Mouse (Mus musculus): Measurements from ENCODE around the gene Btbd9.
"Not testable (repeated sequence)": the region's sequence is repeated elsewhere in the genome, so short reads cannot be mapped to it uniquely, and the experiment has no call there.

Btbd9 gene

GRCm38 (mm10) chr17:30515401-30515800, 60.9 kb downstream of the Btbd9 start:
- DNase-seq (ENCODE audit: low read depth in 1 of 2, low spot score in 2 of 2), result no peak

- no peak for DNase-seq (ENCODE audit: low read depth in 1 of 2, low spot score in 2 of 2)
Measured at GRCm38 (mm10) chr17:30513034-30513433, 63.3 kb downstream of the Btbd9 start.

GRCm38 (mm10) chr17:30512531-30512930, 63.8 kb downstream of the Btbd9 start:
- DNase-seq (ENCODE audit: low read depth in 1 of 2, low spot score in 2 of 2), result no peak

- DNase-seq (ENCODE audit: low read depth in 1 of 2, low spot score in 2 of 2), result no peak
Measured at GRCm38 (mm10) chr17:30512007-30512406, 64.3 kb downstream of the Btbd9 start.

- DNase-seq (ENCODE audit: low read depth in 1 of 2, low spot score in 2 of 2), result no peak
Measured at GRCm38 (mm10) chr17:30511399-30511798, 64.9 kb downstream of the Btbd9 start.

GRCm38 (mm10) chr17:30510171-30510570, 66.1 kb downstream of the Btbd9 start:
- no peak for DNase-seq (ENCODE audit: low read depth in 1 of 2, low spot score in 2 of 2)

GRCm38 (mm10) chr17:30509646-30510045, 66.6 kb downstream of the Btbd9 start:
- no peak for DNase-seq (ENCODE audit: low read depth in 1 of 2, low spot score in 2 of 2)

GRCm38 (mm10) chr17:30507636-30508576, 68.4 kb downstream of the Btbd9 start:
- no peak for DNase-seq (ENCODE audit: low read depth in 1 of 2, low spot score in 2 of 2)

- no peak for DNase-seq (ENCODE audit: low read depth in 1 of 2, low spot score in 2 of 2)
Measured at GRCm38 (mm10) chr17:30506916-30507315, 69.4 kb downstream of the Btbd9 start.

GRCm38 (mm10) chr17:30499541-30499940, 76.7 kb downstream of the Btbd9 start:
- not testable (repeated sequence) for DNase-seq (ENCODE audit: low read depth in 1 of 2, low spot score in 2 of 2)

GRCm38 (mm10) chr17:30498779-30499178, 77.5 kb downstream of the Btbd9 start:
- no peak for DNase-seq (ENCODE audit: low read depth in 1 of 2, low spot score in 2 of 2)

GRCm38 (mm10) chr17:30498376-30498719, 77.9 kb downstream of the Btbd9 start:
- DNase-seq (ENCODE audit: low read depth in 1 of 2, low spot score in 2 of 2), result no peak

GRCm38 (mm10) chr17:30497525-30498375, 78.5 kb downstream of the Btbd9 start:
- no peak for DNase-seq (ENCODE audit: low read depth in 1 of 2, low spot score in 2 of 2)

- DNase-seq (ENCODE audit: low read depth in 1 of 2, low spot score in 2 of 2), result no peak
Measured at GRCm38 (mm10) chr17:30495567-30495966, 80.7 kb downstream of the Btbd9 start.

GRCm38 (mm10) chr17:30495154-30495553, 81.1 kb downstream of the Btbd9 start:
- no peak for DNase-seq (ENCODE audit: low read depth in 1 of 2, low spot score in 2 of 2)

- DNase-seq (ENCODE audit: low read depth in 1 of 2, low spot score in 2 of 2), result no peak
Measured at GRCm38 (mm10) chr17:30493481-30493880, 82.8 kb downstream of the Btbd9 start.

- DNase-seq (ENCODE audit: low read depth in 1 of 2, low spot score in 2 of 2), result no peak
Measured at GRCm38 (mm10) chr17:30492191-30492590, 84.1 kb downstream of the Btbd9 start.

GRCm38 (mm10) chr17:30491601-30492000, 84.7 kb downstream of the Btbd9 start:
- DNase-seq (ENCODE audit: low read depth in 1 of 2, low spot score in 2 of 2), result no peak

GRCm38 (mm10) chr17:30490601-30491000, 85.7 kb downstream of the Btbd9 start:
- no peak for DNase-seq (ENCODE audit: low read depth in 1 of 2, low spot score in 2 of 2)

GRCm38 (mm10) chr17:30490086-30490485, 86.2 kb downstream of the Btbd9 start:
- DNase-seq (ENCODE audit: low read depth in 1 of 2, low spot score in 2 of 2), result no peak

- DNase-seq (ENCODE audit: low read depth in 1 of 2, low spot score in 2 of 2), result no peak
Measured at GRCm38 (mm10) chr17:30489629-30490028, 86.7 kb downstream of the Btbd9 start.

- DNase-seq (ENCODE audit: low read depth in 1 of 2, low spot score in 2 of 2), result no peak
Measured at GRCm38 (mm10) chr17:30487695-30488094, 88.6 kb downstream of the Btbd9 start.

All from monocyte, adult 2 months (primary cell).